Mouse (Mus musculus): ENCODE measurements around the gene Fam19a2.

- no peak for TF ChIP-seq CTCF (IDR thresholded peaks at IDR 0.05; ENCODE audit: control insufficient read depth, insufficient read depth, insufficient replicate concordance, low read depth, low read length)
- TF ChIP-seq POLR2A (IDR thresholded peaks at IDR 0.05; ENCODE audit: control insufficient read depth, low read depth, low read length), result no peak
Observed at GRCm38 (mm10) chr10:123416024-123416423, 152.2 kb downstream of the Fam19a2 start.
